Mouse (Mus musculus) small intestine, adult 2 months (tissue): Measurements from ENCODE around the gene Cd2. TPM values are rescaled to one million over a fixed set of nuclear protein-coding genes. Genes with fewer than 3 reads are reported as not detected.

Experiments
- H3K27ac ChIP-seq: fragments of 200-500 bp; 2 replicates; pipeline ENCODE4 v1.5.1; 2012; ENCODE audit warnings: low read depth, low read length, control low read depth, inconsistent platforms; ENCODE audit not compliant: insufficient read depth
- H3K27me3 ChIP-seq: fragments of 200-500 bp; 2 replicates; pipeline ENCODE4 v1.6.1; 2012; ENCODE audit warnings: mild to moderate bottlenecking, moderate library complexity, low read length, inconsistent platforms; ENCODE audit not compliant: control insufficient read depth, insufficient read depth
- H3K36me3 ChIP-seq: fragments of 200-500 bp; 2 replicates; pipeline ENCODE4 v1.6.1; 2012; ENCODE audit warnings: mild to moderate bottlenecking, low read length, control low read depth, inconsistent platforms; ENCODE audit not compliant: control insufficient read depth, insufficient read depth
- H3K4me1 ChIP-seq: fragments of 200-500 bp; 2 replicates; pipeline ENCODE4 v1.6.1; 2012; ENCODE audit warnings: low read length, inconsistent platforms, mixed read lengths; ENCODE audit not compliant: control insufficient read depth, insufficient read depth, insufficient read length
- H3K4me3 ChIP-seq: fragments of 200-500 bp; 2 replicates; pipeline ENCODE4 v1.5.1; 2012; ENCODE audit warnings: low read depth, mild to moderate bottlenecking, control low read depth, inconsistent platforms, low read length, moderate library complexity
- CTCF ChIP-seq: fragments of 200-500 bp; IDR thresholded peaks from 2 replicates; pipeline ENCODE4 v1.5.1; 2012; ENCODE audit warnings: low read depth, mild to moderate bottlenecking, control low read depth, inconsistent platforms, low read length, moderate library complexity, mixed read lengths; ENCODE audit not compliant: insufficient replicate concordance, insufficient read length; ENCODE audit errors: extremely low read depth
- POLR2A ChIP-seq: fragments of 200-500 bp; IDR thresholded peaks from 2 replicates; pipeline ENCODE4 v1.6.1; 2012; ENCODE audit warnings: low read depth, mild to moderate bottlenecking, control low read depth, inconsistent platforms, low read length, moderate library complexity
- WGBS: fragments of 180-500 bp; shearing (Covaris S2); methylation state at CpG from one replicate; pipeline ENCODE4 v1.1.7; 2018; 5-methylcytosine and 5-hydroxymethylcytosine counted together
- polyA plus RNA-seq: library from polyadenylated mRNA; depleted of rRNA; stranded (reverse); fragments of >200 nt; gene quantifications from 2 replicates; pipeline ENCODE4 v1.2.3, GENCODE M21; 2012

Cd2 gene
- polyA plus RNA-seq, 1 experiment = 2.1 TPM

GRCm38 (mm10) chr3:101238695-101239094 lies 49.0 kb downstream of the Cd2 start:
- Histone ChIP-seq H3K27ac (no peak overlapping the region), H3K27me3 (no peaks in the 10 kb centered on the region), H3K4me3 (no peak overlapping the region), H3K36me3 (no peaks in the 10 kb centered on the region), H3K4me1 (no peaks in the 10 kb centered on the region)
- WGBS = 77% methylated on average over 6 of the region's 6 CpGs
- TF ChIP-seq CTCF (no peak), POLR2A (no peak)

GRCm38 (mm10) chr3:101236995-101237808 lies 50.5 kb downstream of the Cd2 start:
- TF ChIP-seq POLR2A (no peak), CTCF (no peak)
- Histone ChIP-seq H3K36me3 (no peaks in the 10 kb centered on the region), H3K4me3 (no peak overlapping the region), H3K27ac (no peak overlapping the region), H3K4me1 (no peaks in the 10 kb centered on the region), H3K27me3 (no peaks in the 10 kb centered on the region)
- 60% methylated on average over 16 of the region's 16 CpGs for WGBS

- no peaks in the 10 kb centered on the region for H3K4me1 ChIP-seq
- H3K36me3 ChIP-seq = no peaks in the 10 kb centered on the region
- no peak overlapping the region for H3K4me3 ChIP-seq
- no peaks in the 10 kb centered on the region for H3K27me3 ChIP-seq
- 52% methylated on average over 15 of the region's 15 CpGs for WGBS
- H3K27ac ChIP-seq = no peak overlapping the region
- TF ChIP-seq CTCF = no peak
- TF ChIP-seq POLR2A = no peak
These were observed 51.5 kb downstream of the Cd2 start for GRCm38 (mm10) chr3:101236261-101236660.

- no peak overlapping the region for H3K4me3 ChIP-seq
- no peaks in the 10 kb centered on the region for H3K27me3 ChIP-seq
- no peaks in the 10 kb centered on the region for H3K36me3 ChIP-seq
- WGBS = 94% methylated on average over 5 of the region's 5 CpGs
- TF ChIP-seq CTCF = no peak
- TF ChIP-seq POLR2A = no peak
- no peaks in the 10 kb centered on the region for H3K4me1 ChIP-seq
- no peak overlapping the region for H3K27ac ChIP-seq
These were observed 52.4 kb downstream of the Cd2 start for GRCm38 (mm10) chr3:101235321-101235720.

- Histone ChIP-seq H3K27me3 (no peaks in the 10 kb centered on the region), H3K27ac (no peak overlapping the region), H3K4me1 (no peaks in the 10 kb centered on the region), H3K4me3 (no peak overlapping the region), H3K36me3 (no peaks in the 10 kb centered on the region)
- no peak for TF ChIP-seq CTCF
- no peak for TF ChIP-seq POLR2A
- 58% methylated on average over 5 of the region's 5 CpGs for WGBS
These were observed 54.3 kb downstream of the Cd2 start for GRCm38 (mm10) chr3:101233424-101233823.

- H3K4me1 ChIP-seq = no peaks in the 10 kb centered on the region
- no peaks in the 10 kb centered on the region for H3K36me3 ChIP-seq
- WGBS = 78% methylated on average over 8 of the region's 8 CpGs
- TF ChIP-seq POLR2A (no peak), CTCF (no peak)
- H3K27ac ChIP-seq = no peak overlapping the region
- H3K27me3 ChIP-seq = no peaks in the 10 kb centered on the region
- H3K4me3 ChIP-seq = no peak overlapping the region
These were observed 55.2 kb downstream of the Cd2 start for GRCm38 (mm10) chr3:101232570-101232969.

GRCm38 (mm10) chr3:101230201-101230600 lies 57.5 kb downstream of the Cd2 start:
- H3K4me1 ChIP-seq = no peaks in the 10 kb centered on the region
- no peaks in the 10 kb centered on the region for H3K36me3 ChIP-seq
- TF ChIP-seq POLR2A = no peak
- 78% methylated on average over 9 of the region's 9 CpGs for WGBS
- no peak overlapping the region for H3K4me3 ChIP-seq
- no peak overlapping the region for H3K27ac ChIP-seq
- no peaks in the 10 kb centered on the region for H3K27me3 ChIP-seq
